Mouse (Mus musculus): Measurements from ENCODE around the gene Cfap299. TPM values are rescaled to one million over a fixed set of nuclear protein-coding genes. Genes with fewer than 3 reads are reported as not detected.

Cfap299 gene
- polyA plus RNA-seq, 1 experiment from 2014 or later: not detected

DNA sequence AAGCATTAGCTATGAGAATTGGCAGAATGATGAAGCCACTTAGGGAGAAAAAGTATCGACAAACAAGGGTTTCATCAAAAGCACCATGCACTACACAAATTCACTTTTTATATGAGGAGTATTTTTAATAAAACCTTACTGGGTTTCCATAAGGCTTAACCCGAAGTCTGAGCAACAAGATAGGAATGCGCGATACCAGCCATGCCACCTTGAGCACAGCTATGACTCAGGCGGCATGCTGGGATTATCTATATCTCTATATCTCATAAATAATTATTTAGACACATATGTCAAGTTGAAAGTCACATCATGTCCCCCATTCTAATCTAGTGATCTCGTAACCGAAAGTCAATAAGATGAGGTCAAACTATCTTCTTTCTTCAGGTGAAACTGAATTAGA lies 453.0 kb downstream of the Cfap299 start:
- WGBS (ENCODE audit: insufficient replicate concordance): 71% methylated on average over 7 of the region's 7 CpGs

DNA sequence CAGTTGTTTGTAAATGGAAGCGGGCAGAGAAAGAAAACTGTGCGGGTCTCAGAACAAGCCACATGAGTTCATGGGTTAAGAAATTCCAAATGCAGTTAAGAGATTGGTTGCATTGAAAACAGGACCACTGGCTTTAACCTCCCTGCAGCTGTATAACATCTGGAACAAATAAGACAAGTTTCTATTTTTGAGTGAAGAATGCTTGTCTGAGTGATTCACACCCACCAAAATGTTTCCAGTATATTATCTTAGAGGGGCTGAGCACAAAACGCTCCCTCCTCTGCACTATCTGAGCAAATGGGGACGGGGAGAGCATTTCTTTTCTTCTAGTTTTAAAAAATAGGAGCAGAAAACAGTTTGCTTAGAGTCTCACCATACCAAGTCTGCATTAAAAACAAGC lies 458.6 kb downstream of the Cfap299 start:
- no peaks in the 10 kb centered on the region for H3K4me1 ChIP-seq (replicated peaks)
- no peaks in the 10 kb centered on the region for H3K36me3 ChIP-seq (replicated peaks)
- H3K4me3 ChIP-seq (replicated peaks): no peak overlapping the region
- no peak for ATAC-seq (ENCODE audit: insufficient read depth)
- 56% methylated on average over 4 of the region's 4 CpGs for WGBS (ENCODE audit: insufficient replicate concordance)
- H3K9ac ChIP-seq: no peak overlapping the region
- H3K9me3 ChIP-seq (replicated peaks): no peaks in the 10 kb centered on the region
- no peaks in the 10 kb centered on the region for H3K27me3 ChIP-seq
- H3K4me2 ChIP-seq: no peak overlapping the region
- no peak overlapping the region for H3K27ac ChIP-seq (replicated peaks)

More for the DNA sequence above, 453.0 kb downstream of the Cfap299 start:
- H3K27ac ChIP-seq (replicated peaks): no peak overlapping the region
- no peak for ATAC-seq (ENCODE audit: insufficient read depth)
- no peak overlapping the region for H3K9ac ChIP-seq
- H3K4me2 ChIP-seq: no peak overlapping the region
- no peaks in the 10 kb centered on the region for H3K9me3 ChIP-seq (replicated peaks)
- H3K27me3 ChIP-seq: no peaks in the 10 kb centered on the region
- no peaks in the 10 kb centered on the region for H3K36me3 ChIP-seq (replicated peaks)
- H3K4me1 ChIP-seq (replicated peaks): no peaks in the 10 kb centered on the region
- H3K4me3 ChIP-seq (replicated peaks): no peak overlapping the region

DNA sequence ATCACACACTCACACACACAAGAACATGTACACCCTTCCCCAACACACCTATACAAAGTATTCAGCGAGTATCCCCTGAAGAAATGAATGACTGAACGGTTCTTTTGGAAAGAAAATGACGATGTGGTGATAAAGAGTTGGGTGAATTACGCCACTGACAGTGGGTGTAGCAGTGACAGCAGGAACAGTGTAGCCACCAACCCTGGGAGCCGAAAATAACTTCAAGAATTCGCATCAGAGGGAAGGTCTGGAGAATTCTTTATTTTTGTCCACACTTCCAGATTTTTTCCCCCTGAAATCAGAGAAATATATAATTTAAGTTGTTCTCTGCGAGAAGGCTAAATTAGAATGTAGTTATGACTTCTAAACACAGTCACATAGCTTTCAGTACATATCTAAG lies 459.5 kb downstream of the Cfap299 start:
- Histone ChIP-seq H3K4me3 (replicated peaks) (no peak overlapping the region), H3K27me3 (no peaks in the 10 kb centered on the region), H3K9me3 (replicated peaks) (no peaks in the 10 kb centered on the region), H3K4me2 (no peak overlapping the region), H3K9ac (no peak overlapping the region), H3K4me1 (replicated peaks) (no peaks in the 10 kb centered on the region), H3K36me3 (replicated peaks) (no peaks in the 10 kb centered on the region), H3K27ac (replicated peaks) (no peak overlapping the region)
- ATAC-seq (ENCODE audit: insufficient read depth): no peak
- WGBS (ENCODE audit: insufficient replicate concordance): 58% methylated on average over 7 of the region's 7 CpGs

DNA sequence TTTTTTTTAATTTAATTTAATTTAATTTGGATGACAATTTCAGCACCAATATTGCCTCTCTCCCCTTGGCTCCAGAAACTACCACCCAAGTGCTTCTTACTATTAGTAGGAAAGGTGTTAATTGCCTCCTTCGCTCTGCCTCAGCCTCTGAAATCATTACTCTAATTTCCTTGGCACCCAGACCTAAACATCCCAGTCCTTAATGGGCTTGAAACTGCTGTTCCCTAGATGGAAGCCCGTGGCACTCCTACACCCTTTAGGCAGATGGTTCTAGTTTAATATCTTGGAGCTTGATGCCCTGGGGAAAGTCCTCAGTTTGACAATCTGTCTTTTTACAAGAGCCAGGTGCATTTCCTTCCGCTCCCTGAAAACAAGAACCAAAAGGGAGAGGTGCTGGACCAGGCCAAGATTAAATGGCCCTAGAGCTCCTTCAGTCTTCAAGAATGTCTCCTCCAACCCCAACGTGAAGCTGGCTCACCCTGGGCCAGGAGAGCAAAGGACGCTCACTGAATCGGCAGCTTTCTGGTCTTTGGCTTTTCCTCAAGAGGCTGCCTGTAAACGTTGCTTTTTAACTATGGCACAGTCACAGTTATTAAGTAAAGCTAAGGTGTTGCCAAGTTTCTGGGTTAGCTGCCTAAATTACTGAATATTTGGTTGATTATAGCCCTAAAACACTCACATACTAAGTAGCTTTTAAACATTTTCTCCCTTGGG lies 461.9 kb downstream of the Cfap299 start:
- H3K4me1 ChIP-seq (replicated peaks): no peaks in the 10 kb centered on the region
- H3K4me2 ChIP-seq: no peak overlapping the region
- H3K27me3 ChIP-seq: no peaks in the 10 kb centered on the region
- H3K4me3 ChIP-seq (replicated peaks): no peak overlapping the region
- H3K36me3 ChIP-seq (replicated peaks): no peaks in the 10 kb centered on the region
- no peaks in the 10 kb centered on the region for H3K9me3 ChIP-seq (replicated peaks)
- WGBS (ENCODE audit: insufficient replicate concordance): 55% methylated on average over 7 of the region's 7 CpGs
- no peak overlapping the region for H3K9ac ChIP-seq
- ATAC-seq (ENCODE audit: insufficient read depth): no peak
- H3K27ac ChIP-seq (replicated peaks): no peak overlapping the region

DNA sequence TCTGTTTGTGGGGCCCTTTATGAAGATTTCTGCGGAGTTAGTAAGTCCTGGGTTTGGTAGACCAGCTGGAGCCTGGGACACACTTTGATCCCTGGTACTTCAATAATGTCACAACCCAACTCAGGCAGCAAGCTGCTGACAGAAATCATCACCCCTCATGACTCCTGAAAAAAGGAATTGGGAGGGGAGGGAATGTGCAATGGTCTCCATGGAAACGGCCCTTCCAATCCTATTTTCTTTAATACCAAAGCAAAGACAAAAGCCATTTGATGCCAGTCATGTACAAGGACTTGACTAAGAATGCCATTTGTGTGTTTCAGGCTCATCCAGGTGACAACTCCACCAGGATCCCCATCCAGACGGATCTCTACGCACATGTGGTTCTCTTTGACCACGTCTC lies 472.4 kb downstream of the Cfap299 start:
- H3K27ac ChIP-seq (replicated peaks): no peak overlapping the region
- H3K4me3 ChIP-seq (replicated peaks): no peak overlapping the region
- H3K36me3 ChIP-seq (replicated peaks): no peaks in the 10 kb centered on the region
- H3K9me3 ChIP-seq (replicated peaks): no peaks in the 10 kb centered on the region
- no peak for ATAC-seq (ENCODE audit: insufficient read depth)
- H3K4me2 ChIP-seq: no peak overlapping the region
- H3K4me1 ChIP-seq (replicated peaks): no peaks in the 10 kb centered on the region
- 64% methylated on average over 5 of the region's 5 CpGs for WGBS (ENCODE audit: insufficient replicate concordance)
- no peaks in the 10 kb centered on the region for H3K27me3 ChIP-seq
- no peak overlapping the region for H3K9ac ChIP-seq

DNA sequence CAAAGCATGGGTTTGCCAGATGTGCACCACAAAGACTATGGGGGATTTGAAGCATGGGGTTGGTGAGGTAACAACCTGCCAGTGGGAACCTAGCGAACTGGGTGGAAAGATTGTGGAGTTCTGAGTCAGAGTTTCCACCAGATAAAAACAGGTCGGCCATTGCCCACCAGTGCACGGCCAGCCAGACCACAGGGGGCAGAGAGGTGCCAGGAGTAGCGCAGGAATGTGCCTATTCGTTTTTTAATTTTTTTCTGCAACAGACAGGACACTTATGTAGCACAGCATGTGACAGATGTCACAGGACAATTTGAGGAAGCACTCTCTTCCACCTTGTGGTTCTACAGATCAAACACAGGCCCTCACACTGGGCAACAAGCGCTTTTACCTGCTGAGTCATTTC lies 475.7 kb downstream of the Cfap299 start:
- 59% methylated on average over 6 of the region's 6 CpGs for WGBS (ENCODE audit: insufficient replicate concordance)
- no peak overlapping the region for H3K4me2 ChIP-seq
- H3K4me1 ChIP-seq (replicated peaks): no peaks in the 10 kb centered on the region
- no peaks in the 10 kb centered on the region for H3K9me3 ChIP-seq (replicated peaks)
- ATAC-seq (ENCODE audit: insufficient read depth): no peak
- H3K4me3 ChIP-seq (replicated peaks): no peak overlapping the region
- H3K27ac ChIP-seq (replicated peaks): no peak overlapping the region
- no peaks in the 10 kb centered on the region for H3K36me3 ChIP-seq (replicated peaks)
- H3K27me3 ChIP-seq: no peaks in the 10 kb centered on the region
- no peak overlapping the region for H3K9ac ChIP-seq

DNA sequence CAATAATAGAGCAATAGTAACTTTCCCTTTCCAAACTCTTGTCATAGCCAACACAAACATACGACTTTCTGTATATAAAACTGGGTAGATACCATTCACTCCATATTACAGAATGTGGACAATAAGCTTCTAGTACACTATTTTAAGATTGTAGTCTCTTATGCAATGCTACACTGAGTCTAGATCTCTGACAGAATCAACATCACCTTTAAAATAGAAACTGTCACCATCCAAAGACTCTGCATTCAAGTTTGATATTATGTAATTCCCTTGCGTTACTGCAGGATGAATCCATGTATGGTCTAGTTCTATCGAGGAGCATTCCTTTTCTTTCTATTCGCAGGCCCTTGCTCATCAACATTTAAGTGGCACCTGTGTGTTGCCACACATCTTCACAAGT lies 477.4 kb downstream of the Cfap299 start:
- Histone ChIP-seq H3K9me3 (replicated peaks) (no peaks in the 10 kb centered on the region), H3K36me3 (replicated peaks) (no peaks in the 10 kb centered on the region), H3K4me1 (replicated peaks) (no peaks in the 10 kb centered on the region), H3K27me3 (no peaks in the 10 kb centered on the region), H3K9ac (no peak overlapping the region), H3K4me3 (replicated peaks) (no peak overlapping the region), H3K4me2 (no peak overlapping the region), H3K27ac (replicated peaks) (no peak overlapping the region)
- ATAC-seq (ENCODE audit: insufficient read depth): no peak
- 64% methylated on average over 4 of the region's 4 CpGs for WGBS (ENCODE audit: insufficient replicate concordance)

DNA sequence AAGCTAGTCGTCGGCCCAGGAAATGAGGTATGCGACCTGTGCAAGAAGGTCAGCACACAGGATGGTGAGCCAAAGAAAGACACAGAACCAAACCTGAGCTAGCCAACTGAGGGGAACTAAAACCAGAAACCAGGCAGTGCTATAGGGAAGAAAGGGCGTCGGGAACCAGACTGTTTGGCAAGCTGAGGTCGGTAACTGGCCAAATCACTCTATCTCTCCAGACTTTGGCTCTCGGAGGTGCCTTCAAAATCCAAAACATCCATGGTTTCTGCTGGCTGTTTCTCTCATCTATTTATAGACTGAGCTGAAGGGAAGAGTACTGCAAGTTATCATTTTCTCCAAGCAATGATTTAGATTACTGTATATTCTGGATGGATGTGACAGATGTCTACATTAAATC lies 477.9 kb downstream of the Cfap299 start:
- H3K4me2 ChIP-seq: no peak overlapping the region
- H3K9ac ChIP-seq: no peak overlapping the region
- no peaks in the 10 kb centered on the region for H3K4me1 ChIP-seq (replicated peaks)
- ATAC-seq (ENCODE audit: insufficient read depth): no peak
- WGBS (ENCODE audit: insufficient replicate concordance): 64% methylated on average over 7 of the region's 7 CpGs
- no peaks in the 10 kb centered on the region for H3K27me3 ChIP-seq
- no peaks in the 10 kb centered on the region for H3K36me3 ChIP-seq (replicated peaks)
- no peak overlapping the region for H3K4me3 ChIP-seq (replicated peaks)
- H3K27ac ChIP-seq (replicated peaks): no peak overlapping the region
- H3K9me3 ChIP-seq (replicated peaks): no peaks in the 10 kb centered on the region

DNA sequence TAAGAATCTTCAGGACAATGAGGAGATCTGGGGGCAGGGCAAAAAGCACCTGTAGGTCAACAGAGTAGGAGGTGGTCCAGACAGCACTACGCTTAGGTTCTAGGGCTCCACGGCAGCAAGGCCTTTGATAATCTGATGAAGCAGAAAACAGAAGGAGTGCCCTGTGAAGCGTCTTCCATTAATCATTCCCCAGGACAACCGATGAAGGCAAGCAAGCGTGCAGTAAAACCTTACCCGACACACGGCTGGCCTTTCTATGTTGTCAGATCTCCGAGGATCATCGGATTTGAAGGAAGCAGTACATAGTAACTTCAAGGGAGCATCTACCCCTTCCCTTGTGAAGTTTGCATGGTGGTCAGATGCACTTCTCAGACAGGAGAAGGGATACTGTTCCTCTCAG lies 478.8 kb downstream of the Cfap299 start:
- Histone ChIP-seq H3K36me3 (replicated peaks) (no peaks in the 10 kb centered on the region), H3K4me3 (replicated peaks) (no peak overlapping the region), H3K9me3 (replicated peaks) (no peaks in the 10 kb centered on the region), H3K27me3 (no peaks in the 10 kb centered on the region), H3K27ac (replicated peaks) (no peak overlapping the region), H3K9ac (no peak overlapping the region), H3K4me2 (no peak overlapping the region), H3K4me1 (replicated peaks) (no peaks in the 10 kb centered on the region)
- 66% methylated on average over 9 of the region's 9 CpGs for WGBS (ENCODE audit: insufficient replicate concordance)
- no peak for ATAC-seq (ENCODE audit: insufficient read depth)

DNA sequence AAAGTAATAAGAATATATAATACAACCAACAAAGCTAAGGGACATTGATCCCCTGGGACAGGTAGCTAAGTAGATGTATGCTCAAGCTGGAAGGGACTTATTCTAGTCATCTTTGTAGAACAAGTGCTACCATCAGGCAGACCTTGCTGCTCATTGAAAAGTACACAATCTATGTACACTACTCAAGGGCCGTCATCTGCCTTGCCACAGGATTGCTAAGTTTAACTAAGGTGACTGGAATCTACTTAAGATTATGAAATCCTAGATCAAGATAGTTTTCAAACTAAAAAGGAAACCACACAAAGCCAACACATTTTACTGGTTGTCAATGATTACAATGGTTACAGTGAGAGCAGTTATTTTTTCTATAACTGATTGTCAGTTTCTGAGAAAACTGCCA lies 483.3 kb downstream of the Cfap299 start:
- H3K27me3 ChIP-seq: no peaks in the 10 kb centered on the region
- no peak overlapping the region for H3K4me3 ChIP-seq (replicated peaks)
- no peaks in the 10 kb centered on the region for H3K4me1 ChIP-seq (replicated peaks)
- H3K9me3 ChIP-seq (replicated peaks): no peaks in the 10 kb centered on the region
- ATAC-seq (ENCODE audit: insufficient read depth): no peak
- H3K9ac ChIP-seq: no peak overlapping the region
- H3K4me2 ChIP-seq: no peak overlapping the region
- 63% methylated on average over 1 of the region's 1 CpGs for WGBS (ENCODE audit: insufficient replicate concordance)
- no peak overlapping the region for H3K27ac ChIP-seq (replicated peaks)
- no peaks in the 10 kb centered on the region for H3K36me3 ChIP-seq (replicated peaks)

DNA sequence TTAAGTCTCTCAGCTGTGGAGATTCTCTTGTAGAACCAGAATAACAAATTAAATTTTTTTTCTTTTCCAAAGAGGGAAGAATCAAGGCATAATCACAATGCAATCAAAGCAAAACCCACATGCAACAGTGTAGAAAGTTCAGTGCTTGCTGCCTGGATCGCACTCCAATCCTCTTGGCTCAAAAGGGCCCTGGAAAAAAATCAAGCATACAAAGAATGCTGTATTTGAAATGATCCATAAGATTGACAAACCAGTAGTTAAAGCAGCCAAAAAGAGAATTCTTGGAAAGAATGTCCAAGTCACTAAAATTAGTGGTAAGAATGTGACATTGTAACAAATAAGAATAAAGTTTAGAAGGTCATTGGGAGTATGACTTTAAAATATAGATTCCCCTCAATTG lies 486.2 kb downstream of the Cfap299 start:
- Histone ChIP-seq H3K4me1 (replicated peaks) (no peaks in the 10 kb centered on the region), H3K9ac (no peak overlapping the region), H3K36me3 (replicated peaks) (no peaks in the 10 kb centered on the region), H3K27ac (replicated peaks) (no peak overlapping the region), H3K4me3 (replicated peaks) (no peak overlapping the region), H3K27me3 (no peaks in the 10 kb centered on the region), H3K4me2 (no peak overlapping the region), H3K9me3 (replicated peaks) (no peaks in the 10 kb centered on the region)
- 66% methylated on average over 1 of the region's 1 CpGs for WGBS (ENCODE audit: insufficient replicate concordance)
- ATAC-seq (ENCODE audit: insufficient read depth): no peak

DNA sequence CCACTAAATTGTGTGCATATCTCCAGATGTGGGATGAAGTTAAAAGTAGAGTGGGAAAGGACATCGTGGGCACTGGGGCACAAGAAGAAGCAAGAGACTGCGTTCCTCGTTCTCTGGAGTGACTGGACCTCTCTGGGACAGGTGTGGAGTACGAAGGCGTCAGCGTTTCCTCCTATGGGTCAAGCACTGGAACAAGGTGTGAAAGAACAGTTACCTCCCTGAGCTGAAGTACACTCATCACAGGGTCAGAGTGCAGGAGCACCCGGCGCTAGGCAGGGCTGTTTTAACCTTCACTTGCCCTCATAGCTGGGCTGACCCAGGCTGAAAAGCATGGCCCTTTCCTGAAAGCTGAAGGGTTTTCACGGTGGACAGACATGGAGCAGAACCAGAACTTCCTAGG lies 504.7 kb downstream of the Cfap299 start:
- Histone ChIP-seq H3K4me1 (replicated peaks) (no peaks in the 10 kb centered on the region), H3K4me2 (no peak overlapping the region), H3K9ac (no peak overlapping the region), H3K27me3 (no peaks in the 10 kb centered on the region), H3K36me3 (replicated peaks) (no peaks in the 10 kb centered on the region), H3K4me3 (replicated peaks) (no peak overlapping the region), H3K9me3 (replicated peaks) (no peaks in the 10 kb centered on the region), H3K27ac (replicated peaks) (no peak overlapping the region)
- WGBS (ENCODE audit: insufficient replicate concordance): 61% methylated on average over 9 of the region's 9 CpGs
- ATAC-seq (ENCODE audit: insufficient read depth): no peak
